Mouse (Mus musculus) limb, embryonic 14.5 days (tissue): ENCODE results near the gene 4921501E09Rik. TPM values are rescaled to one million over a fixed set of nuclear protein-coding genes. Genes with fewer than 3 reads are reported as not detected.

Experiments
- ATAC-seq: fragments of 200-750 bp; cut with Nextera tagmentation; 2 replicates; pipeline ENCODE4 v1.8.0; 2017; ENCODE audit warnings: low read depth, moderate number of reproducible peaks, moderate TSS enrichment; ENCODE audit not compliant: low FRiP score
- DNase-seq: peaks from one replicate; pipeline ENCODE4 v3.0.0-alpha.2; 2015; ENCODE audit warnings: low spot score
- H3K27ac ChIP-seq: fragments of 300-500 bp; sonication (generic); replicated peaks from 2 replicates; pipeline ENCODE4 v1.5.1; 2014; ENCODE audit warnings: low read depth, mild to moderate bottlenecking, low read length, moderate library complexity, mixed read lengths
- H3K27me3 ChIP-seq: fragments of 300-500 bp; sonication (generic); 2 replicates; pipeline ENCODE4 v1.6.1; 2014; ENCODE audit warnings: low read length, mixed read lengths; ENCODE audit not compliant: control insufficient read depth, insufficient read depth
- H3K36me3 ChIP-seq: fragments of 300-500 bp; sonication (generic); 2 replicates; pipeline ENCODE4 v1.6.1; 2014; ENCODE audit warnings: mild to moderate bottlenecking, low read length, moderate library complexity, mixed read lengths; ENCODE audit not compliant: control insufficient read depth, insufficient read depth
- H3K4me1 ChIP-seq: fragments of 300-500 bp; sonication (generic); 2 replicates; pipeline ENCODE4 v1.6.1; 2014; ENCODE audit warnings: antibody characterized with exemption, low read length, mixed read lengths; ENCODE audit not compliant: control insufficient read depth, insufficient read depth
- H3K4me2 ChIP-seq: fragments of 300-500 bp; sonication (generic); replicated peaks from 2 replicates; pipeline ENCODE4 v1.6.1; 2014; ENCODE audit warnings: low read depth, mild to moderate bottlenecking, low read length, moderate library complexity; ENCODE audit not compliant: severe bottlenecking
- H3K4me3 ChIP-seq: fragments of 300-500 bp; sonication (generic); replicated peaks from 2 replicates; pipeline ENCODE4 v1.5.1; 2014; ENCODE audit warnings: low read length
- H3K9ac ChIP-seq: fragments of 300-500 bp; sonication (generic); 2 replicates; pipeline ENCODE4 v1.6.1; 2014; ENCODE audit warnings: mild to moderate bottlenecking, low read depth, low read length, moderate library complexity; ENCODE audit not compliant: severe bottlenecking
- H3K9me3 ChIP-seq: fragments of 300-500 bp; sonication (generic); 2 replicates; pipeline ENCODE4 v1.6.1; 2016; ENCODE audit warnings: low read length; ENCODE audit not compliant: control insufficient read depth
- POLR2A ChIP-seq: fragments of 200-500 bp; IDR thresholded peaks from 2 replicates; pipeline ENCODE4 v1.8.0; 2012; ENCODE audit warnings: inconsistent platforms, mild to moderate bottlenecking, moderate library complexity, borderline replicate concordance; ENCODE audit not compliant: insufficient read depth, insufficient read length; ENCODE audit errors: extremely low read depth
- WGBS: fragments of 180-500 bp; shearing (Covaris S2); extraction: QIAGEN DNeasy Blood & Tissue Kit; methylation state at CpG from one replicate; pipeline ENCODE4 v1.1.7; 2014; 5-methylcytosine and 5-hydroxymethylcytosine counted together
- polyA plus RNA-seq, 2 experiments: library from polyadenylated mRNA; depleted of rRNA in 1 of 2; stranded (reverse) in 1 of 2; unstranded in 1 of 2; fragments of >200 nt; fragmentation: Nextera tagmentation in 1 of 2; extraction: Ambion mirVana in 1 of 2; gene quantifications; 2 replicates each; pipeline versions ENCODE4 v1.2.1 to v1.2.3; 2012 to 2014

Gene 4921501E09Rik
- polyA plus RNA-seq (2012; rRNA removed), result not detected in 2 replicates
- not detected in 2 replicates for polyA plus RNA-seq (2014; fragmentation: Nextera tagmentation; extraction: Ambion mirVana)

- Histone ChIP-seq H3K4me1 (no peaks in the 10 kb centered on the region), H3K4me3 (no peak within 1 kb of the TSS), H3K27ac (no peak within 1 kb of the TSS), H3K4me2 (no peak within 1 kb of the TSS), H3K27me3 (no peaks in the 10 kb centered on the region), H3K36me3 (no peaks in the 10 kb centered on the region), H3K9me3 (no peaks in the 10 kb centered on the region), H3K9ac (no peak within 1 kb of the TSS)
- no peak for TF ChIP-seq POLR2A
- DNase-seq, result no peak
- ATAC-seq, result no peak
- WGBS, result 52% methylated on average over 1 of the region's 1 CpGs
These were observed at the start of gene 4921501E09Rik for GRCm38 (mm10) chr17:33067958-33068357. 4921501E09Rik (minus strand) TSS chr17:33068058.

GRCm38 (mm10) chr17:33097396-33097795 lies 29.5 kb upstream of the 4921501E09Rik start:
- Histone ChIP-seq H3K4me2 (no peak overlapping the region), H3K9me3 (no peaks in the 10 kb centered on the region), H3K4me1 (peaks cover 6% of the 10 kb centered on the region), H3K9ac (no peak overlapping the region), H3K36me3 (no peaks in the 10 kb centered on the region), H3K4me3 (no peak overlapping the region), H3K27me3 (no peaks in the 10 kb centered on the region), H3K27ac (no peak overlapping the region)
- TF ChIP-seq POLR2A, result no peak
- 87% methylated on average over 2 of the region's 2 CpGs for WGBS
- DNase-seq (no peak), ATAC-seq (no peak)

- TF ChIP-seq POLR2A, result no peak
- Histone ChIP-seq H3K9ac (peak overlapping the region; percentile 80), H3K4me3 (peak overlapping the region; percentile 65), H3K4me2 (peak overlapping the region; percentile 62), H3K27me3 (no peaks in the 10 kb centered on the region), H3K36me3 (no peaks in the 10 kb centered on the region), H3K9me3 (no peaks in the 10 kb centered on the region), H3K4me1 (peaks cover 6% of the 10 kb centered on the region), H3K27ac (peak overlapping the region; percentile 79)
- DNase-seq, result peak; percentile 86
- peak; percentile 70 for ATAC-seq
- WGBS, result 3% methylated on average over 31 of the region's 31 CpGs
These were observed 24.7 kb upstream of the 4921501E09Rik start for GRCm38 (mm10) chr17:33092391-33093193.

- Histone ChIP-seq H3K9me3 (no peaks in the 10 kb centered on the region), H3K27ac (no peak overlapping the region), H3K9ac (no peak overlapping the region), H3K4me3 (no peak overlapping the region), H3K4me1 (peaks cover 6% of the 10 kb centered on the region), H3K4me2 (no peak overlapping the region), H3K27me3 (no peaks in the 10 kb centered on the region), H3K36me3 (no peaks in the 10 kb centered on the region)
- no peak for DNase-seq
- no peak for ATAC-seq
- no peak for TF ChIP-seq POLR2A
- 86% methylated on average over 1 of the region's 1 CpGs for WGBS
These were observed 23.8 kb upstream of the 4921501E09Rik start for GRCm38 (mm10) chr17:33091630-33092029.

- H3K4me1 ChIP-seq, result peaks cover 6% of the 10 kb centered on the region
- DNase-seq (peak; percentile 93), ATAC-seq (peak; percentile 94)
- H3K27ac ChIP-seq, result peak within 1 kb of the TSS; percentile 78
- 5% methylated on average over 34 of the region's 34 CpGs for WGBS
- peak within 1 kb of the TSS; percentile 70 for H3K9ac ChIP-seq
- H3K4me2 ChIP-seq, result peak within 1 kb of the TSS; percentile 72
- TF ChIP-seq POLR2A, result peak; percentile 57; the same call in 1 of the 2 replicates
- H3K9me3 ChIP-seq, result no peaks in the 10 kb centered on the region
- no peaks in the 10 kb centered on the region for H3K36me3 ChIP-seq
- H3K4me3 ChIP-seq, result peak within 1 kb of the TSS; percentile 63
- H3K27me3 ChIP-seq, result no peaks in the 10 kb centered on the region
These were observed 21.5 kb upstream of the 4921501E09Rik start, which contains the start of gene Zfp563 for GRCm38 (mm10) chr17:33089220-33089949. Zfp563 (plus strand) TSS chr17:33089310.
